Comparison of ENCODE assay signal across 8 mouse cellular contexts in the genomic region with DNA sequence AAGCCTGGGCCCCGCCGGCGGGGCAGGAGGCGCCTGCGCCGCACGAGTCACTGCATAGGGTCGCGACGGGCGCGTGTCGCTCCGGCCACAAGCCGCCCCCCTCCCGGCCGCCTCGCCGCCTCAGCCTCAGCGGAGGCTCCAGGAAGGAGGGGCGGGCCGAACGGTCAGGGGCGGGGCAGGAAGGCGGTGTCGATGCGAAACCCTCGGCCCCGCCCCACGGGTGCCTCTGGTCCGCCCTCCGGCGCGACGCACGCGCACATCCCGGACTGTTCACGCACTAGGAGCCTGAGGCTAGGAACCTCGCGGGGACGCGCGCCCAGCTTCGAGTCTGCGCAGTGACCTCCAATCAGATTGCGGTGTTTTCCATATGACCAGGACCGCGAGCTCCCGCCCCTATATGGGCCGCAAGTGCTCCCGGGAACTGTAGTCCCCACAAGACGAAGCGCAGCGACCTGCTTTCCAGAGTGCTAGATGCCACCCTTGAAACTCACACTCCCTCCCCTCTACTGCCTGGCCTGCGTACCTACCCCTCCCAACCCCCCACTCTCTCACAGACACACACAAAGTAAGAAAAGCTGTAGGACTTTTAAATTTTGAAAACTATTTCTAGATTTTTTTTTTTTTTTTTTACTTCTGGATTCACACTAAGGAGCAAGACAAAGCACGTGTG. TPM values are rescaled to one million over a fixed set of nuclear protein-coding genes. Genes with fewer than 3 reads are reported as not detected.
DNase-seq lines count a peak whose midpoint lies in the region; ATAC-seq lines count a peak whose summit lies in the region.

Gene Ralgapa2, minus strand, starts transcription at position 434 of the 670 bp plus-strand sequence.

- peak within 1 kb of the TSS; percentile 66 for H3K4me2 ChIP-seq in forebrain, embryonic 14.5 days (ENCODE audit: low read length)
- peak within 1 kb of the TSS; percentile 77 for H3K4me2 ChIP-seq in neural tube, embryonic 15.5 days

- H3K4me1 ChIP-seq in forebrain, embryonic 14.5 days (ENCODE audit: control insufficient read depth, insufficient read depth, low read length) = peaks cover 9% of the 10 kb centered on the region; the same call in 1 of the 2 replicates
- peaks cover 20% of the 10 kb centered on the region for H3K4me1 ChIP-seq in neural tube, embryonic 15.5 days

- WGBS in forebrain, embryonic 14.5 days = 1% methylated on average over 53 of the region's 57 CpGs
- WGBS in neural tube, embryonic 15.5 days = under 1% methylated on average over 44 of the region's 57 CpGs

- peak within 1 kb of the TSS; percentile 93 for H3K9ac ChIP-seq in forebrain, embryonic 14.5 days (ENCODE audit: low read length)
- peak within 1 kb of the TSS; percentile 84 for H3K9ac ChIP-seq in neural tube, embryonic 15.5 days (replicated peaks)

- peak within 1 kb of the TSS; percentile 89 for H3K4me3 ChIP-seq in forebrain, embryonic 14.5 days (ENCODE audit: low read depth, low read length)
- peak within 1 kb of the TSS; percentile 71 for H3K4me3 ChIP-seq in neural tube, embryonic 15.5 days (replicated peaks)

- DNase-seq in ES-CJ7 (ENCODE audit: low read depth, low spot score) = peak; percentile 100
- DNase-seq in cerebellum, adult 11 months = peak; percentile 99
- peak; percentile 99 for DNase-seq in forebrain, embryonic 14.5 days (ENCODE audit: low spot score)
- peak; percentile 99 for DNase-seq in heart, postnatal 14 days
- DNase-seq in layer of hippocampus, adult 11-12 months (ENCODE audit: low spot score) = peak; percentile 100
- DNase-seq in lung, adult 18-20 months = peak; percentile 99 to 100
- DNase-seq in testis, postnatal 14 days (ENCODE audit: low spot score) = peak; percentile 99

- H3K27ac ChIP-seq in forebrain, embryonic 14.5 days (ENCODE audit: low read depth, low read length) = peak within 1 kb of the TSS; percentile 56; the same call in 1 of the 2 replicates
- H3K27ac ChIP-seq in neural tube, embryonic 15.5 days (replicated peaks) = peak within 1 kb of the TSS; percentile 73

- H3K9me3 ChIP-seq in forebrain, embryonic 14.5 days (replicated peaks; ENCODE audit: control insufficient read depth, low read length) = no peaks in the 10 kb centered on the region
- no peaks in the 10 kb centered on the region for H3K9me3 ChIP-seq in neural tube, embryonic 15.5 days (replicated peaks)

- no peaks in the 10 kb centered on the region for H3K27me3 ChIP-seq in forebrain, embryonic 14.5 days (replicated peaks; ENCODE audit: control insufficient read depth, insufficient read depth, low read length)
- no peaks in the 10 kb centered on the region for H3K27me3 ChIP-seq in neural tube, embryonic 15.5 days (replicated peaks)

- ATAC-seq in forebrain, embryonic 14.5 days = peak; percentile 98
- peak; percentile 99 for ATAC-seq in neural tube, embryonic 15.5 days (ENCODE audit: low FRiP score)

- intact Hi-C loops in heart, postnatal 14 days (cut with DNase I) = loop anchor here (5.0 kb wide), 1 partner anchor 40 kb away; no protein-coding TSS in a partner anchor

- H3K36me3 ChIP-seq in forebrain, embryonic 14.5 days (ENCODE audit: control insufficient read depth, insufficient read depth, low read length) = no peaks in the 10 kb centered on the region
- no peaks in the 10 kb centered on the region for H3K36me3 ChIP-seq in neural tube, embryonic 15.5 days

RNA-seq across cellular contexts. Expression of gene Ralgapa2, which starts in this region (rescaled TPM):
- polyA plus RNA-seq in forebrain, embryonic 14.5 days (2014; fragmentation: Nextera tagmentation; extraction: Ambion mirVana) = 6.3 and 11.4 TPM in 2 replicates
- total RNA-seq in heart, postnatal 14 days (2021) = 10 to 100 TPM; 39.5 to 48.0 TPM
- polyA plus RNA-seq in neural tube, embryonic 15.5 days (2015; fragmentation: Nextera tagmentation; extraction: Ambion mirVana) = 9.3 and 9.9 TPM in 2 replicates

Comparison
In these comparisons a context has a peak if more than half of its experiments do, and no peak if none do; other contexts are left out.
1. Peak in every context shown above with its lines: DNase-seq, ATAC-seq, H3K4me3 ChIP-seq and H3K27ac ChIP-seq.